ENCODE assay signal across 8 mouse cellular contexts in genomic region chr9:55429242-55429975, GRCm38 (mm10).
A peak's percentile ranks its signal among the peaks of the same experiment; 100 is the strongest.
DNase-seq lines count a peak whose midpoint lies in the region; ATAC-seq and TF ChIP-seq lines count a peak whose summit lies in the region.

No protein-coding gene starts in this region.

- H3K9me3 ChIP-seq in CH12.LX (replicated peaks; ENCODE audit: low read length): no peaks in the 10 kb centered on the region
- H3K9me3 ChIP-seq in forebrain, embryonic 11.5 days (ENCODE audit: control insufficient read depth, low read length): no peaks in the 10 kb centered on the region
- H3K9me3 ChIP-seq in liver, embryonic 16.5 days (replicated peaks; ENCODE audit: control insufficient read depth, low read length): no peaks in the 10 kb centered on the region
- no peaks in the 10 kb centered on the region for H3K9me3 ChIP-seq in neural tube, embryonic 14.5 days (ENCODE audit: control insufficient read depth, low read length)

- no peaks in the 10 kb centered on the region for H3K36me3 ChIP-seq in CH12.LX (replicated peaks in 1 of 2; ENCODE audit: control insufficient read depth in 1 of 2, insufficient read depth in 1 of 2, low read length in 1 of 2)
- H3K36me3 ChIP-seq in forebrain, embryonic 11.5 days (ENCODE audit: control insufficient read depth, insufficient read depth, low read length): no peaks in the 10 kb centered on the region
- H3K36me3 ChIP-seq in liver, embryonic 16.5 days (ENCODE audit: control insufficient read depth, insufficient read depth): no peaks in the 10 kb centered on the region
- no peaks in the 10 kb centered on the region for H3K36me3 ChIP-seq in neural tube, embryonic 14.5 days (ENCODE audit: control insufficient read depth, insufficient read depth, low read length)
- no peaks in the 10 kb centered on the region for H3K36me3 ChIP-seq in thymus, adult 2 months (ENCODE audit: control insufficient read depth, insufficient read depth, low read length)

- H3K27me3 ChIP-seq in CH12.LX (replicated peaks): no peaks in the 10 kb centered on the region
- H3K27me3 ChIP-seq in forebrain, embryonic 11.5 days (ENCODE audit: control insufficient read depth, insufficient read depth, low read length): no peaks in the 10 kb centered on the region; the same call in 1 of the 2 replicates
- H3K27me3 ChIP-seq in liver, embryonic 16.5 days (ENCODE audit: control insufficient read depth, insufficient read depth, low read depth, low read length): no peaks in the 10 kb centered on the region
- H3K27me3 ChIP-seq in neural tube, embryonic 14.5 days (ENCODE audit: control insufficient read depth, insufficient read depth, low read length): no peaks in the 10 kb centered on the region
- H3K27me3 ChIP-seq in thymus, adult 2 months (ENCODE audit: control insufficient read depth, insufficient read depth, low read length): no peaks in the 10 kb centered on the region

- H3K79me2 ChIP-seq in CH12.LX (replicated peaks; ENCODE audit: control insufficient read depth, extremely low read depth, insufficient read depth, poor library complexity, severe bottlenecking): no peaks in the 10 kb centered on the region

- TF ChIP-seq EP300 in CH12.LX (IDR thresholded peaks at IDR 0.05; ENCODE audit: low read length): no peak

- H3K4me1 ChIP-seq in CH12.LX (ENCODE audit: control insufficient read depth in 1 of 2, insufficient read depth in 2 of 2): peaks cover 0 to 5% of the 10 kb centered on the region in 2 experiments; a peak in 1 of 4 replicates
- no peaks in the 10 kb centered on the region for H3K4me1 ChIP-seq in forebrain, embryonic 11.5 days (replicated peaks; ENCODE audit: control insufficient read depth, insufficient read depth, low read length)
- no peaks in the 10 kb centered on the region for H3K4me1 ChIP-seq in liver, embryonic 16.5 days (ENCODE audit: control insufficient read depth, low read depth, low read length)
- H3K4me1 ChIP-seq in neural tube, embryonic 14.5 days (ENCODE audit: control insufficient read depth, insufficient read depth, low read length): peaks cover 6% of the 10 kb centered on the region; the same call in 1 of the 2 replicates
- H3K4me1 ChIP-seq in thymus, adult 2 months (replicated peaks; ENCODE audit: control insufficient read depth, insufficient read depth, low read length): no peaks in the 10 kb centered on the region

- TF ChIP-seq CTCF in CH12.LX (conservative IDR thresholded peaks at IDR 0.05 in 1 of 2, IDR thresholded peaks at IDR 0.05 in 1 of 2; ENCODE audit: low read depth in 2 of 2, low read length in 2 of 2): peak; percentile 84 to 86
- TF ChIP-seq CTCF in brain, embryonic 14.5 days (IDR thresholded peaks at IDR 0.05; ENCODE audit: borderline replicate concordance, extremely low read depth, insufficient read depth, insufficient read length): peak; percentile 80
- no peak for TF ChIP-seq CTCF in thymus, adult 2 months (IDR thresholded peaks at IDR 0.05; ENCODE audit: borderline replicate concordance, control insufficient read depth, extremely low read depth, insufficient read depth, low read length, poor library complexity)

- dilution Hi-C loops in CH12.LX (cut with MboI; ENCODE audit: extremely low pct_ligation_motif_present, extremely low pct_unique_long_range_greater_than_20kb, low sequenced_read_pairs): no loop called here

- ATAC-seq in forebrain, embryonic 11.5 days (replicated peaks; ENCODE audit: low FRiP score): peak; percentile 82
- ATAC-seq in liver, embryonic 16.5 days (ENCODE audit: low read depth): 0 out of 2 replicates have a peak, but pooled peaks have one; percentile 54
- ATAC-seq in neural tube, embryonic 14.5 days (ENCODE audit: low read depth): peak; percentile 72; the same call in 1 of the 2 replicates

- intact Hi-C loops in heart, postnatal 10 days (cut with DNase I): loop anchor here (1.0 to 2.0 kb wide), 2 partner anchors 107 to 488 kb away; no protein-coding TSS in a partner anchor

- WGBS in forebrain, embryonic 11.5 days: 30% methylated on average over 12 of the region's 12 CpGs
- WGBS in large intestine, adult 2 months: 26% methylated on average over 12 of the region's 12 CpGs
- 28% methylated on average over 12 of the region's 12 CpGs for WGBS in liver, embryonic 16.5 days (ENCODE audit: insufficient replicate concordance)
- WGBS in neural tube, embryonic 14.5 days: 31% methylated on average over 12 of the region's 12 CpGs
- 41% methylated on average over 12 of the region's 12 CpGs for WGBS in thymus, adult 2 months

- peak; percentile 87 for TF ChIP-seq RAD21 in CH12.LX (IDR thresholded peaks at IDR 0.05; ENCODE audit: low read depth, low read length)

- no peak for TF ChIP-seq POLR2A in CH12.LX (IDR thresholded peaks at IDR 0.05; ENCODE audit: low read depth, low read length)
- TF ChIP-seq POLR2A in brain, embryonic 14.5 days (IDR thresholded peaks at IDR 0.05; ENCODE audit: borderline replicate concordance, extremely low read depth, insufficient read depth, insufficient read length, poor library complexity, severe bottlenecking): no peak
- no peak for TF ChIP-seq POLR2A in thymus, adult 2 months (IDR thresholded peaks at IDR 0.05; ENCODE audit: control insufficient read depth, extremely low read depth, insufficient read depth, low read length, poor library complexity)

- H3K9ac ChIP-seq in CH12.LX (ENCODE audit: insufficient read depth, low read depth): no peak overlapping the region
- H3K9ac ChIP-seq in forebrain, embryonic 11.5 days (ENCODE audit: low read length): no peak overlapping the region
- no peak overlapping the region for H3K9ac ChIP-seq in liver, embryonic 16.5 days (ENCODE audit: low read depth, low read length)
- no peak overlapping the region for H3K9ac ChIP-seq in neural tube, embryonic 14.5 days (replicated peaks; ENCODE audit: low read depth, low read length)

- H3K4me2 ChIP-seq in CH12.LX (ENCODE audit: insufficient read depth, low read depth, poor library complexity, severe bottlenecking): peak overlapping the region; percentile 33; the same call in 1 of the 2 replicates
- H3K4me2 ChIP-seq in forebrain, embryonic 11.5 days (ENCODE audit: low read depth, low read length, severe bottlenecking): no peak overlapping the region
- H3K4me2 ChIP-seq in liver, embryonic 16.5 days (ENCODE audit: low read depth, low read length): no peak overlapping the region
- no peak overlapping the region for H3K4me2 ChIP-seq in neural tube, embryonic 14.5 days (ENCODE audit: low read depth, low read length)

- H3K4me3 ChIP-seq in CH12.LX (replicated peaks in 1 of 3; ENCODE audit: low read depth in 2 of 3, low read length in 2 of 3, poor library complexity in 1 of 3): no peak overlapping the region
- H3K4me3 ChIP-seq in forebrain, embryonic 11.5 days (ENCODE audit: low read depth, low read length): no peak overlapping the region
- no peak overlapping the region for H3K4me3 ChIP-seq in liver, embryonic 16.5 days (ENCODE audit: low read depth, low read length)
- no peak overlapping the region for H3K4me3 ChIP-seq in neural tube, embryonic 14.5 days (ENCODE audit: low read depth, low read length)
- H3K4me3 ChIP-seq in thymus, adult 2 months (ENCODE audit: control insufficient read depth, insufficient read depth, low read length): no peak overlapping the region

- no peak overlapping the region for H3K27ac ChIP-seq in CH12.LX (ENCODE audit: insufficient read depth, low read depth)
- H3K27ac ChIP-seq in forebrain, embryonic 11.5 days (ENCODE audit: low read depth, low read length): no peak overlapping the region
- H3K27ac ChIP-seq in liver, embryonic 16.5 days (ENCODE audit: low read length): no peak overlapping the region
- H3K27ac ChIP-seq in neural tube, embryonic 14.5 days (ENCODE audit: low read depth, low read length): no peak overlapping the region
- H3K27ac ChIP-seq in thymus, adult 2 months (ENCODE audit: control insufficient read depth, insufficient read depth, low read length): no peak overlapping the region

- in situ Hi-C loops in CH12.LX (cut with MboI; ENCODE audit: low pct_ligation_motif_present, low pct_unique_long_range_greater_than_20kb, low sequenced_read_pairs): loop anchor here (25.0 kb wide), 1 partner anchor 483 kb away; no protein-coding TSS in a partner anchor

- peak; percentile 90 for DNase-seq in CH12.LX (ENCODE audit: extremely low read depth)
- DNase-seq in brain, embryonic 14.5 days (ENCODE audit: low read depth): peak; percentile 93
- peak; percentile 81 for DNase-seq in forebrain, embryonic 11.5 days (ENCODE audit: low spot score)
- DNase-seq in heart, postnatal 10 days: peak; percentile 74 to 86
- DNase-seq in large intestine, adult 2 months (ENCODE audit: low read depth, low spot score): peak; percentile 81
- peak; percentile 58 for DNase-seq in thymus, adult 2 months

TF ChIP-seq in CH12.LX, 34 proteins besides CTCF, POLR2A, EP300 and RAD21:
- TF ChIP-seq SMC3 (IDR thresholded peaks at IDR 0.05; ENCODE audit: low read depth, low read length) (peak; percentile 71), ZC3H11A (IDR thresholded peaks at IDR 0.05; ENCODE audit: low read depth, low read length) (peak; percentile 47), IRF4 (IDR thresholded peaks at IDR 0.05; ENCODE audit: low read depth, low read length) (no peak)
TF ChIP-seq in CH12.LX: peak in this region for 2.
